Mouse (Mus musculus) testis, adult 2 months (tissue): ENCODE measurements around the gene Frat2.

Experiments
- CTCF ChIP-seq: fragments of 200-500 bp; IDR thresholded peaks from 2 replicates; pipeline ENCODE4 v1.5.1; 2012; ENCODE audit warnings: low read depth, mild to moderate bottlenecking, inconsistent platforms, low read length, moderate library complexity; ENCODE audit not compliant: control insufficient read depth, insufficient read depth, insufficient replicate concordance
- POLR2A ChIP-seq: fragments of 200-500 bp; IDR thresholded peaks from 2 replicates; pipeline ENCODE4 v1.6.1; 2012; ENCODE audit warnings: low read depth, mild to moderate bottlenecking, inconsistent platforms, low read length, moderate library complexity; ENCODE audit not compliant: control insufficient read depth

DNA sequence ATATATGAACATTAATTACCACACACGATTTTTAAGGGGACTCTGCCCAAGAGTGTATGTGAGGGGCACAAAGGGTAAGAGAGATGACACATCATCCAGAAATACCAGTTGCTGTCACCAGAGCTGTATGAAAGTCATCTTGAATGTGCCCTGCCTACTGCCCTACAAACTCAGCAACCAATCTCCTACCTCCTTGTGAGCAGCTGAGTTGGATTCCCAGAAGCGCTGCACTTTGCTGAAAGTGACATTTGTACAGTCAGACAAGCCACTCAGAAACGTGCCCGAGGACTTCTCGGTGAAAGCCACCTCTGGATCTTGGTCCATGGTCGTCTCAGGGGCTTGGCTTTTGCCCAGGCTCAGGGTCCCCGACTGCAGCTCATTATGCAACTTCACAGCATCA is 47.0 kb upstream of the Frat2 start:
- TF ChIP-seq CTCF (no peak), POLR2A (no peak)
